Mouse (Mus musculus) thymus, adult 2 months (tissue): ENCODE results near the gene 1600002K03Rik. TPM values are rescaled to one million over a fixed set of nuclear protein-coding genes. Genes with fewer than 3 reads are reported as not detected.
A peak's percentile ranks its signal among the peaks of the same experiment; 100 is the strongest.

Experiments
- DNase-seq: peaks from one replicate; pipeline ENCODE4 v3.0.0; 2021
- H3K27ac ChIP-seq: fragments of 200-500 bp; 2 replicates; pipeline ENCODE4 v1.5.1; 2012; ENCODE audit warnings: low read length, control low read depth; ENCODE audit not compliant: control insufficient read depth, insufficient read depth
- H3K27me3 ChIP-seq: fragments of 200-500 bp; 2 replicates; pipeline ENCODE4 v1.6.1; 2012; ENCODE audit warnings: mild to moderate bottlenecking, low read length, moderate library complexity, mixed read lengths; ENCODE audit not compliant: control insufficient read depth, insufficient read depth
- H3K36me3 ChIP-seq: fragments of 200-500 bp; 2 replicates; pipeline ENCODE4 v1.6.1; 2012; ENCODE audit warnings: mild to moderate bottlenecking, low read length, moderate library complexity; ENCODE audit not compliant: control insufficient read depth, insufficient read depth
- H3K4me1 ChIP-seq: fragments of 200-500 bp; replicated peaks from 2 replicates; pipeline ENCODE4 v1.6.1; 2012; ENCODE audit warnings: low read length; ENCODE audit not compliant: control insufficient read depth, insufficient read depth
- H3K4me3 ChIP-seq: fragments of 200-500 bp; 2 replicates; pipeline ENCODE4 v1.5.1; 2012; ENCODE audit warnings: mild to moderate bottlenecking, low read length, control low read depth, moderate library complexity; ENCODE audit not compliant: control insufficient read depth, insufficient read depth
- CTCF ChIP-seq: fragments of 200-500 bp; IDR thresholded peaks from 2 replicates; pipeline ENCODE4 v1.5.1; 2012; ENCODE audit warnings: mild to moderate bottlenecking, control low read depth, low read length, moderate library complexity, borderline replicate concordance; ENCODE audit not compliant: control insufficient read depth, poor library complexity, insufficient read depth; ENCODE audit errors: extremely low read depth
- POLR2A ChIP-seq: fragments of 200-500 bp; IDR thresholded peaks from 2 replicates; pipeline ENCODE4 v1.6.1; 2012; ENCODE audit warnings: mild to moderate bottlenecking, low read length, control low read depth, moderate library complexity; ENCODE audit not compliant: control insufficient read depth, poor library complexity, insufficient read depth; ENCODE audit errors: extremely low read depth
- WGBS: fragments of 180-500 bp; shearing (Covaris S2); methylation state at CpG from one replicate; pipeline ENCODE4 v1.1.7; 2018; 5-methylcytosine and 5-hydroxymethylcytosine counted together
- polyA plus RNA-seq: library from polyadenylated mRNA; depleted of rRNA; stranded (reverse); fragments of >200 nt; gene quantifications from 2 replicates; pipeline ENCODE4 v1.2.3, GENCODE M21; 2012

Gene 1600002K03Rik
- polyA plus RNA-seq, 1 experiment = 14.8 TPM

GRCm38 (mm10) chr10:80148610-80149290 is 24.0 kb upstream of the 1600002K03Rik start:
- Histone ChIP-seq H3K27me3 (no peaks in the 10 kb centered on the region), H3K36me3 (peaks cover 9% of the 10 kb centered on the region), H3K4me1 (peaks cover 30% of the 10 kb centered on the region), H3K4me3 (peak overlapping the region; percentile 67), H3K27ac (peak overlapping the region; percentile 77)
- WGBS = under 1% methylated on average over 57 of the region's 57 CpGs
- TF ChIP-seq CTCF (peak; percentile 86; the same call in 1 of the 2 replicates), POLR2A (0 out of 2 replicates have a peak, but pooled peaks have one; percentile 14)
- DNase-seq = peak; percentile 95

- TF ChIP-seq POLR2A = peak; percentile 86
- peak; percentile 48; the same call in 1 of the 2 replicates for TF ChIP-seq CTCF
- 1% methylated on average over 87 of the region's 88 CpGs for WGBS
- no peaks in the 10 kb centered on the region for H3K27me3 ChIP-seq
- peaks cover 17% of the 10 kb centered on the region for H3K36me3 ChIP-seq
- H3K4me3 ChIP-seq = peak overlapping the region; percentile 96
- H3K4me1 ChIP-seq = peaks cover 30% of the 10 kb centered on the region
- H3K27ac ChIP-seq = peak overlapping the region; percentile 81
- peak; percentile 96 for DNase-seq
These were observed 23.2 kb upstream of the 1600002K03Rik start for GRCm38 (mm10) chr10:80149291-80150225.

- H3K27me3 ChIP-seq = no peaks in the 10 kb centered on the region
- DNase-seq = peak; percentile 82
- TF ChIP-seq POLR2A (peak; percentile 77), CTCF (peak; percentile 3; the same call in 1 of the 2 replicates)
- H3K4me3 ChIP-seq = peak overlapping the region; percentile 96
- peak overlapping the region; percentile 92 for H3K27ac ChIP-seq
- WGBS = under 1% methylated on average over 64 of the region's 71 CpGs
- peaks cover 35% of the 10 kb centered on the region for H3K4me1 ChIP-seq
- peaks cover 27% of the 10 kb centered on the region for H3K36me3 ChIP-seq
These were observed 22.2 kb upstream of the 1600002K03Rik start for GRCm38 (mm10) chr10:80150226-80151210.

GRCm38 (mm10) chr10:80151211-80152034 is 21.3 kb upstream of the 1600002K03Rik start:
- peaks cover 36% of the 10 kb centered on the region for H3K36me3 ChIP-seq

GRCm38 (mm10) chr10:80152071-80152872 is 20.5 kb upstream of the 1600002K03Rik start:
- TF ChIP-seq CTCF = peak; percentile 18; the same call in 1 of the 2 replicates
- TF ChIP-seq POLR2A = no peak
- Histone ChIP-seq H3K27ac (peak overlapping the region; percentile 92), H3K4me1 (peaks cover 43% of the 10 kb centered on the region), H3K27me3 (no peaks in the 10 kb centered on the region), H3K4me3 (peak overlapping the region; percentile 96), H3K36me3 (peaks cover 44% of the 10 kb centered on the region)
- DNase-seq = no peak
- 33% methylated on average over 15 of the region's 15 CpGs for WGBS

More at GRCm38 (mm10) chr10:80151211-80152034, 21.3 kb upstream of the 1600002K03Rik start:
- Histone ChIP-seq H3K4me1 (peaks cover 41% of the 10 kb centered on the region), H3K4me3 (peak overlapping the region; percentile 96), H3K27me3 (no peaks in the 10 kb centered on the region), H3K27ac (peak overlapping the region; percentile 92)
- DNase-seq = peak; percentile 75
- TF ChIP-seq CTCF (no peak), POLR2A (peak; percentile 57; the same call in 1 of the 2 replicates)
- 3% methylated on average over 26 of the region's 26 CpGs for WGBS
